Mouse (Mus musculus) 3134 (cell line): Measurements from ENCODE around the gene Klhl30.

Experiments used
- DNase-seq: peaks from one replicate; pipeline ENCODE4 v3.0.0-alpha.2; 2011; ENCODE audit warnings: low spot score; ENCODE audit not compliant: insufficient read length; ENCODE audit errors: extremely low read depth

Gene Klhl30

GRCm38 (mm10) chr1:91364822-91365644 lies 14.2 kb downstream of the Klhl30 start:
- DNase-seq: no peak

- no peak for DNase-seq
These were observed 15.0 kb downstream of the Klhl30 start for GRCm38 (mm10) chr1:91365816-91366214.

GRCm38 (mm10) chr1:91366215-91367108 lies 15.6 kb downstream of the Klhl30 start, which contains the start of gene Erfe:
Gene Erfe (plus strand): TSS chr1:91366430.
- peak; percentile 83 for DNase-seq

- no peak for DNase-seq
These were observed 16.5 kb downstream of the Klhl30 start for GRCm38 (mm10) chr1:91367295-91367694.

DNA sequence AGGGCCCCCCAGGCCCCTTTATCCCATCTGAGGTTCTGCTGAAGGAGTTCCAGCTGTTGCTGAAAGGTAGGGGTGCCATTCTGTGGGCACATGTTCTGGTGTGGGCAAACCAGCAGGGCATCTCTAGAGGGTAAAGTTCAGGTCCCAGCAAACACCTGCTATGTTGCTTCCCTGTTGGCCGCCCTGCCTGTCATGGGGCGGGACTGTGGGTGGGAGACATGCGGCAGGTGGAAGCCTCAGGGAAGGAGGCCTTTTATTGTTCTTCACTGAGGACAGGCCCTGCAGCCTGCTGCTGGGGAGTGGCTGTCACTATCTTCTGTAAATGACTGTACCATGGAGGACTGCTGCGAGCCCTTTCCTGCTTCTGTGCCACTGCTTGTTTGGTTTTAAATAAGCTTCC lies 18.6 kb downstream of the Klhl30 start:
- no peak for DNase-seq

- DNase-seq: no peak
These were observed 19.2 kb downstream of the Klhl30 start for GRCm38 (mm10) chr1:91370055-91370454.

GRCm38 (mm10) chr1:91373414-91373835 lies 22.6 kb downstream of the Klhl30 start:
- no peak for DNase-seq

- no peak for DNase-seq
These were observed 29.8 kb downstream of the Klhl30 start for GRCm38 (mm10) chr1:91380453-91381090.

- no peak for DNase-seq
These were observed 30.3 kb downstream of the Klhl30 start for GRCm38 (mm10) chr1:91381091-91381471.

GRCm38 (mm10) chr1:91390369-91390768 lies 39.6 kb downstream of the Klhl30 start:
- no peak for DNase-seq

DNA sequence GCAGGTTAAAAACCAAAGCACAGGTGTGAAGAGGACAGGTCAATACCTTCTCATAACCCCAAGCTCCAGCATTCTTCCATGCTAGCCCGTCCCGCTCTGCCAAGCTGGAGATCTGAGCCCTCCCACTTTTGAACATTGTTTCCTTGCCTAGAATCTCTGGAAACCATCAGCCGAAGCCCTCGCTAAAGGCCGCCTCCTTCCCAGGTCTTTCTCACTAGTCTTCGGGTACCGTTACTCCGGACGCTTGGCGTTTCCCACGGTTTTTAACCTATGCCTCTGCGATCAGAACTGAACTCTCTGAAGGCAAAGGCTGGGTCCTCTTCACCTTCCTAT lies 47.1 kb downstream of the Klhl30 start:
- no peak for DNase-seq

DNA sequence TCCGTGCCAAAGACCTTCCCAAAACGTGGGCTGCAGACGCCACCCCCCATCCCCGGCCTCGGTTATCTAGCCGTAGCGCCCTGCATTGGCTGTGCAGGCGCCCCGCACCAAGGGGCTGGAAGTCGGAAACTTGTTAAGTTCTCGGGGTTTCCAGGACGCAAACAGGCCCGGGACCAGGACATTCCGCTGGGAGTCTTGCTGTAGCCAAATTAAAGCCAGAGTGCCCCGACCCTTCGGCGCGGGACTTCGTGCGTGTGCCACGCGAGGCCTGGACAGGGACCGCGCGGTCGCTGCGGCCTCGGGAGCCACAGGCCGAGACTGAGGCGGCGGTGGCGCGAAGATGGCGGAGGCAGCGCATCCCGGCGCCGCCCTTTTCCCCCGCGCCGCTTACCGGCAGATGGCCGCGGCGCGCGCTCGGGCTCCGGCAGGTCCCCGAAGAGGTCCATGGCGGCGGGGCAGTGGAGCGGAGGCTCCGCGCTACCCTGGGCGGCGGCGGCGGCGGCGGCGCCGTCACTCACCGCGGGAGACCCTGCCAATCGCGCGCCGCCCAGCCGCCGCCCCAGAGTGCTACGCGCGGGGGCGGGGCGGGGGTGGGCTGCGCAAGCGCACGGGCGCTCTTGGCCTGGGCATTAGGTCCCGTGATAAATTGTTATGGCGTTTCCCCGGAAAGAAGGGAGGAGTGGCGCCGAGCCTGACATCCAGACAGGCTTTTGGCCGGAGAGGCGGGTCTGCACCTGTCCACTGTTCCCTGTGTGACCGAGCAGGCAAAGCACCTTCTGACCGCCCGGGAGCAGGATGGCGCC lies 47.6 kb downstream of the Klhl30 start, which contains the start of gene Ilkap:
Ilkap (minus strand) TSS at position 556 of the 803 bp plus-strand sequence.
- peak; percentile 88 for DNase-seq

- DNase-seq: peak; percentile 42
These were observed 54.2 kb downstream of the Klhl30 start for GRCm38 (mm10) chr1:91404976-91405375.

DNA sequence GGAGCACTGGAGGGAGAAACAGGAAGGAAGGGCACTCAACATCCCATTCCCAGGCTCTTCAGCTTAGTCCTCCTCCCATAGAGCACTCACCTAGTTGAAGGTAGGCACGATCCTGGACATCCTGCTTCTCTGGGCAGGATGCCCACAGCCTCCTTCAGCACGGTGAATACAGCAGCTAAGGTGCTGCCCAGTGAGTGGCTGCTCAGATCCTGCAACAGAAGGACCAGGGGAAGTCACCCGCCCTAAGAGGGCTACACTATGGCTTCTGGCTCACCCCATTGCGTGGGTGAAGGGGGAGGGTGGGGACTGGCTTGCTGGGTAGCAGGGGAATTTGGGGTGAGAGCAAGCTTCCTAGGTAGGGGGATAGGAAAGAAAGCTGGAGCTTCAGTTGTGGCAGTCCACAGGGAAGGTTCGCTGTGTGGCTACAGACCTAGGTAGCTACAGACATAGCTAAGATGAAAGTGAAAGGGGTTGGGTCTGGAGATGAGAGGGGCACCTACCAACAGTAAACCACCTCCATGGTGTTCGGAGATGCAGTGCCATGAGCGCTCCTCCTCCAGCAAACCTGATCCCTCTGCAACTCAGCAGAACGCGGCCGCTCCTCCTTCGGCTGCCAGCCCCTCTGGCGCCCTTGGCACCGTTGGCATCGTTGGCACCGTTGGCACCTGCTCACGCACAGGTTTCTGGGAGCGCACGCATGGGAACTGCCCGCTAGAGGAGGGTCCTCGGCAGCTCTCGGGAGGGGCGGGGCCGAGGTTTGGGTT lies 54.8 kb downstream of the Klhl30 start:
- no peak for DNase-seq

DNA sequence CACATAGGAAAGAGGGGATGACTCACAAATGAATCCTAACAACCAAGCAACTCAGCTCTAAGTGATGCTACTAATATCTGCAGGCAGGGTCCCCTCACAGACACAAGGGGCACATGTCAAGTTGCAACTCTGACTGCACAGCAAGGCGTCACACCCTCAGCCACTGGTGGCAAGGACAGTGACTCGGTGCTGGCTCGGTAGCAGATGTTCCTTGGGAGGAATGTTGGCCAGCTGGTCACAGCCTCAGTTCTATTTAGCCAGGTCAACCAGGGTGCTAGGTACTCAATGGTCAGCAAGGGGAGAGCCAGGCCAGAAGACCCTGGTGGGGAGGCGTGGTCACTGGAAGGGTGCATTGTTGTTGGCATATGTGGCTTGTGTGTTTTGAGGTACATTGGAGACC lies 57.0 kb downstream of the Klhl30 start:
- DNase-seq: no peak

- DNase-seq: no peak
These were observed 60.9 kb downstream of the Klhl30 start for GRCm38 (mm10) chr1:91411631-91412285.
